Mouse (Mus musculus) ovary, postnatal 36 days (tissue): Measurements from ENCODE around the gene Vmn1r124.
"Not testable (repeated sequence)": the region's sequence is repeated elsewhere in the genome, so short reads cannot be mapped to it uniquely, and the experiment has no call there.

Experiments
- DNase-seq: peaks from one replicate; pipeline ENCODE4 v3.0.0; 2022; ENCODE audit warnings: low spot score, mixed read lengths

The Vmn1r124 gene

DNA sequence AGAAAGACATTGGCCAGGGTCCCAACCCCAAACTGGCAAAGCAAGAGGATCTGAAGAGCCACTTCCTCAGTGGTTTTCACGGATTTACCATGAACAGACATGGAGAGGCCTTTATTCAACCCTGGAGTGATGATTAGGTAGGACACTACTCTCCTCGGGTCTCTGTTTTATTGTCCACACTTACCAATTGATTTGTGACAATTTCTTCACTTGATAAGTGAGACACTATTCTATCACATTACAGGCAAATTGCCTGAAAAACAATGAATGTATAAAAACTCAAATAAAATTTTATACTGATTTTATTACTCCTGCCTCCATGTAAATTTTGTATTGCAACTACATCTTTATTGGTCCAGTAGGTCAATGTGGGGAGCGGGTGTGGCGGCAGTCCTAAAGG is at the start of gene Vmn1r124:
TSS of gene Vmn1r124 (minus strand) at position 101 of the 400 bp plus-strand sequence.
- not testable (repeated sequence) for DNase-seq

DNA sequence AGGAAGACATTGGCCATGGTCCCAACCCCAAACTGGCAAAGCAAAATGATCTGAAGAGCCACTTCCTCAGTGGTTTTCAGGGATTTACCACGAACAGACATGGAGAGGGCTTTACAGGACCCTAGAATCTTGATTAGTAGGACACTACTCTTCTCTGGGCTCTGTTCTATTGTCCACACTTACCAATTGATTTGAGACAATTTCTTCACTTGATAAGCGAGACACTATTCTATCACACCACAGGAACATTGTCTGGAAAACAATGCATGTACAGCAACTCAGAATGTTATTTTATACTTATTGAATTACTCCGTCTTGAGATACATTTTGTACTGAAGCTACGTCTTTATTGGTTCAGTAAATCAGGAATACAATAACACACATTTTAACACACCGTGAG is 41.0 kb upstream of the Vmn1r124 start, which contains the start of gene Vmn1r126:
TSS of gene Vmn1r126 (minus strand) at position 101 of the 400 bp plus-strand sequence.
- not testable (repeated sequence) for DNase-seq

DNA sequence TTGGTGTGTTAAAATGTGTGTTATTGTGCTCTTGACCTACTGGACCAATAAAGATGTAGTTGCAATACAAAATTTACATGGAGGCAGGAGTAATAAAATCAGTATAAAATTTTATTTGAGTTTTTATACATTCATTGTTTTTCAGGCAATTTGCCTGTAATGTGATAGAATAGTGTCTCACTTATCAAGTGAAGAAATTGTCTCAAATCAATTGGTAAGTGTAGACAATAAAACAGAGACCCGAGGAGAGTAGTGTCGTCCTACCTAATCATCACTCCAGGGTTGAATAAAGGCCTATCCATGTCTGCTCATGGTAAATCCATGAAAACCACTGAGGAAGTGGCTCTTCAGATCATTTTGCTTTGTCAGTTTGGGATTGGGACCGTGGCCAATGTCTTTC is 11.5 kb upstream of the Vmn1r124 start, which contains the start of gene Vmn1r125:
TSS of gene Vmn1r125 (plus strand) at position 301 of the 400 bp plus-strand sequence.
- not testable (repeated sequence) for DNase-seq
